In the genomic region with DNA sequence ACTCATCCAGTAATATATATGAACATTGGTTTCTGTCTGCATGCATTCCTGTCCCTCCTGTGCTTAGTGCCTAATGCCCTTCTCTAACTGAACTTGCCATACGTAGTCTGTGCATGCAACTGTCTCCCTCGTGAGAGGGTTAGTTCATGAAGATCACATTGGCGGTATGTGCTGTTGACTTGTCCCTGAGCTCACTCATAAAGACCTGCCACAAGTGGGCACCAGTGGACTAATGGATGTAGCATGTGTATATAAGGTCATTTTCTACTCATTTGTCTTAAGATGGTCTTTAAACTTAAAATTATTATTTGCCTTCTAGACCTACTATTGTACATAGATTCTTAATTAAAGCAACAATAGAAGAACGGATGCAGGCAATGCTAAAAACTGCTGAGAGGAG, we compare ENCODE assay signal across 16 mouse cellular contexts.
DNase-seq lines count a peak whose midpoint lies in the region; ATAC-seq and TF ChIP-seq lines count a peak whose summit lies in the region.
"Had no signal": no experiment of that assay in that cellular context is flagged by ENCODE, and none has a peak within 500 bp of the region (broad histone marks: within the 10 kb centered on the region; RNA-seq: fewer than 3 reads in every experiment).

No protein-coding gene starts in this region.

- H3K27ac ChIP-seq in embryonic facial prominence, embryonic 14.5 days (replicated peaks; ENCODE audit: low read depth, low read length) = no peak overlapping the region
- no peak overlapping the region for H3K27ac ChIP-seq in embryonic facial prominence, embryonic 10.5 days (replicated peaks)
- no peak overlapping the region for H3K27ac ChIP-seq in kidney, postnatal 0 days
- H3K27ac ChIP-seq in kidney, embryonic 15.5 days = no peak overlapping the region
- no peak overlapping the region for H3K27ac ChIP-seq in MEL (ENCODE audit: control insufficient read depth, low read depth, low read length)
- H3K27ac ChIP-seq: liver, embryonic 15.5 days; midbrain, embryonic 12.5 days had no signal

- peaks cover 60% of the 10 kb centered on the region for H3K36me3 ChIP-seq in embryonic facial prominence, embryonic 14.5 days (ENCODE audit: control insufficient read depth, insufficient read depth, low read length)
- peaks cover 80% of the 10 kb centered on the region for H3K36me3 ChIP-seq in embryonic facial prominence, embryonic 10.5 days (replicated peaks)
- H3K36me3 ChIP-seq in kidney, postnatal 0 days (ENCODE audit: insufficient read depth, low read length) = peaks cover 25% of the 10 kb centered on the region
- peaks cover 76% of the 10 kb centered on the region for H3K36me3 ChIP-seq in kidney, embryonic 15.5 days
- peaks cover 22 to 56% of the 10 kb centered on the region in 2 experiments for H3K36me3 ChIP-seq in MEL (ENCODE audit: control insufficient read depth in 1 of 2, insufficient read depth in 2 of 2, low read length in 2 of 2)

- H3K4me1 ChIP-seq in embryonic facial prominence, embryonic 14.5 days (ENCODE audit: control insufficient read depth, insufficient read depth, low read length) = no peaks in the 10 kb centered on the region
- no peaks in the 10 kb centered on the region for H3K4me1 ChIP-seq in embryonic facial prominence, embryonic 10.5 days
- no peaks in the 10 kb centered on the region for H3K4me1 ChIP-seq in kidney, postnatal 0 days (replicated peaks; ENCODE audit: insufficient read depth, low read length)
- no peaks in the 10 kb centered on the region for H3K4me1 ChIP-seq in kidney, embryonic 15.5 days
- peaks cover 4 to 9% of the 10 kb centered on the region in 2 experiments for H3K4me1 ChIP-seq in MEL (ENCODE audit: control insufficient read depth in 1 of 2, insufficient read depth in 2 of 2, low read length in 2 of 2)
- H3K4me1 ChIP-seq: liver, embryonic 15.5 days; midbrain, embryonic 12.5 days had no signal

- H3K79me2 ChIP-seq in MEL (ENCODE audit: control insufficient read depth, insufficient read depth, low read length, poor library complexity) = no peaks in the 10 kb centered on the region

- 83% methylated on average over 4 of the region's 4 CpGs for WGBS in embryonic facial prominence, embryonic 14.5 days
- 94% methylated on average over 4 of the region's 4 CpGs for WGBS in embryonic facial prominence, embryonic 10.5 days
- 83% methylated on average over 4 of the region's 4 CpGs for WGBS in kidney, postnatal 0 days
- 84% methylated on average over 4 of the region's 4 CpGs for WGBS in kidney, embryonic 15.5 days

- no peak for TF ChIP-seq POLR2A in MEL (IDR thresholded peaks at IDR 0.05; ENCODE audit: control insufficient read depth in 1 of 2, insufficient read depth in 1 of 2, low read depth in 1 of 2, low read length in 2 of 2, poor library complexity in 1 of 2)

- no peaks in the 10 kb centered on the region for H3K9me3 ChIP-seq in embryonic facial prominence, embryonic 14.5 days (ENCODE audit: control insufficient read depth, low read length)
- H3K9me3 ChIP-seq in embryonic facial prominence, embryonic 10.5 days = no peaks in the 10 kb centered on the region
- H3K9me3 ChIP-seq in kidney, postnatal 0 days (replicated peaks; ENCODE audit: low read length) = no peaks in the 10 kb centered on the region
- no peaks in the 10 kb centered on the region for H3K9me3 ChIP-seq in kidney, embryonic 15.5 days (replicated peaks)
- H3K9me3 ChIP-seq in MEL (replicated peaks; ENCODE audit: insufficient read depth, low read length) = no peaks in the 10 kb centered on the region
- H3K9me3 ChIP-seq: liver, embryonic 15.5 days; midbrain, embryonic 12.5 days had no signal

- H3K4me2 ChIP-seq in embryonic facial prominence, embryonic 14.5 days (ENCODE audit: low read depth, low read length) = no peak overlapping the region
- no peak overlapping the region for H3K4me2 ChIP-seq in kidney, postnatal 0 days (ENCODE audit: low read length)
- no peak overlapping the region for H3K4me2 ChIP-seq in kidney, embryonic 15.5 days
- H3K4me2 ChIP-seq: liver, embryonic 15.5 days; midbrain, embryonic 12.5 days had no signal

- no peaks in the 10 kb centered on the region for H3K27me3 ChIP-seq in embryonic facial prominence, embryonic 14.5 days (replicated peaks; ENCODE audit: control insufficient read depth, insufficient read depth, low read length)
- H3K27me3 ChIP-seq in embryonic facial prominence, embryonic 10.5 days (replicated peaks; ENCODE audit: low read depth, poor library complexity, severe bottlenecking) = no peaks in the 10 kb centered on the region
- H3K27me3 ChIP-seq in kidney, postnatal 0 days (ENCODE audit: insufficient read depth, low read length) = no peaks in the 10 kb centered on the region
- no peaks in the 10 kb centered on the region for H3K27me3 ChIP-seq in kidney, embryonic 15.5 days
- no peaks in the 10 kb centered on the region for H3K27me3 ChIP-seq in MEL (ENCODE audit: control insufficient read depth in 1 of 2, insufficient read depth in 2 of 2, low read length in 2 of 2)
- H3K27me3 ChIP-seq: liver, embryonic 15.5 days; midbrain, embryonic 12.5 days had no signal

- ATAC-seq in embryonic facial prominence, embryonic 14.5 days (ENCODE audit: low read depth) = no peak
- ATAC-seq in kidney, postnatal 0 days (replicated peaks; ENCODE audit: low FRiP score, low read depth) = no peak
- ATAC-seq in kidney, embryonic 15.5 days (replicated peaks; ENCODE audit: low FRiP score) = no peak
- ATAC-seq: inflammation-experienced regulatory T-cells, adult 6 months had no signal

- H3K9ac ChIP-seq in embryonic facial prominence, embryonic 14.5 days (ENCODE audit: low read depth, low read length) = no peak overlapping the region
- H3K9ac ChIP-seq in kidney, postnatal 0 days (ENCODE audit: low read depth, low read length) = no peak overlapping the region
- H3K9ac ChIP-seq in kidney, embryonic 15.5 days = no peak overlapping the region
- H3K9ac ChIP-seq in MEL (ENCODE audit: control insufficient read depth, low read depth, low read length, poor library complexity, severe bottlenecking) = no peak overlapping the region
- H3K9ac ChIP-seq: liver, embryonic 15.5 days; midbrain, embryonic 12.5 days had no signal

- TF ChIP-seq RAD21 in MEL (IDR thresholded peaks at IDR 0.05; ENCODE audit: low read depth, low read length) = peak; percentile 8

- peak; percentile 17 for DNase-seq in embryonic facial prominence, embryonic 14.5 days (ENCODE audit: low spot score)
- no peak for DNase-seq in embryonic facial prominence, embryonic 10.5 days (ENCODE audit: low spot score)
- DNase-seq in kidney, postnatal 0 days (ENCODE audit: low spot score) = peak; percentile 10
- peak; percentile 14 for DNase-seq in MEL (ENCODE audit: low read depth, low spot score)
- DNase-seq in kidney, postnatal 4 days = peak; percentile 20 to 34
- no peak for DNase-seq in right cerebral cortex, postnatal 25 days
- DNase-seq in spleen, postnatal 36 days (ENCODE audit: low spot score in 2 of 2) = no peak
- DNase-seq: adrenal gland, postnatal 25 days; B cell, adult 2 months; cerebellum, adult 18-20 months; heart, adult 11 months; thymus, adult 18-20 months had no signal

- TF ChIP-seq EP300 in MEL (IDR thresholded peaks at IDR 0.05; ENCODE audit: low read depth in 1 of 2, low read length in 2 of 2) = no peak

- TF ChIP-seq CTCF in kidney, postnatal 0 days (IDR thresholded peaks at IDR 0.05; ENCODE audit: low read depth) = peak; percentile 58
- TF ChIP-seq CTCF in MEL (IDR thresholded peaks at IDR 0.05 in 2 of 3, conservative IDR thresholded peaks at IDR 0.05 in 1 of 3; ENCODE audit: control insufficient read depth in 1 of 3, insufficient read depth in 1 of 3, low read depth in 2 of 3, low read length in 3 of 3, poor library complexity in 1 of 3, severe bottlenecking in 1 of 3) = peak in 1 of 3 experiments; percentile 21; a peak in 1 of 6 replicates

- no peak overlapping the region for H3K4me3 ChIP-seq in embryonic facial prominence, embryonic 14.5 days (ENCODE audit: low read depth, low read length)
- no peak overlapping the region for H3K4me3 ChIP-seq in embryonic facial prominence, embryonic 10.5 days
- no peak overlapping the region for H3K4me3 ChIP-seq in kidney, postnatal 0 days (replicated peaks; ENCODE audit: low read depth, low read length)
- H3K4me3 ChIP-seq in kidney, embryonic 15.5 days (replicated peaks) = no peak overlapping the region
- no peak overlapping the region for H3K4me3 ChIP-seq in MEL (ENCODE audit: control insufficient read depth in 1 of 2, insufficient read depth in 1 of 2, low read depth in 2 of 2, low read length in 2 of 2)
- H3K4me3 ChIP-seq: liver, embryonic 15.5 days; midbrain, embryonic 12.5 days had no signal

TF ChIP-seq in MEL, 35 proteins besides CTCF, POLR2A, EP300 and RAD21:
- TF ChIP-seq E2F4 (IDR thresholded peaks at IDR 0.05; ENCODE audit: borderline replicate concordance, low read depth, low read length) (no peak), ZKSCAN1 (IDR thresholded peaks at IDR 0.05; ENCODE audit: low read depth, low read length) (no peak), NELFE (IDR thresholded peaks at IDR 0.05; ENCODE audit: low read depth, low read length) (no peak), MAZ (IDR thresholded peaks at IDR 0.05; ENCODE audit: low read depth, low read length) (no peak), UBTF (IDR thresholded peaks at IDR 0.05; ENCODE audit: borderline replicate concordance, insufficient read depth, low read depth, low read length) (no peak), BHLHE40 (IDR thresholded peaks at IDR 0.05; ENCODE audit: borderline replicate concordance, low read depth, low read length) (no peak), MYB (IDR thresholded peaks at IDR 0.05; ENCODE audit: low read depth, low read length) (no peak), USF1 (IDR thresholded peaks at IDR 0.05; ENCODE audit: low read depth, low read length) (no peak), POLR2AphosphoS5 (IDR thresholded peaks at IDR 0.05; ENCODE audit: borderline replicate concordance, low read depth, low read length) (no peak), GATA1 (IDR thresholded peaks at IDR 0.05; ENCODE audit: low read depth, low read length) (no peak), JUND (IDR thresholded peaks at IDR 0.05; ENCODE audit: low read depth, low read length) (no peak), TBP (IDR thresholded peaks at IDR 0.05; ENCODE audit: low read depth, low read length) (no peak), CHD1 (IDR thresholded peaks at IDR 0.05; ENCODE audit: low read depth, low read length) (no peak), KAT2A (conservative IDR thresholded peaks at IDR 0.05; ENCODE audit: low read depth, low read length) (no peak), RCOR1 (IDR thresholded peaks at IDR 0.05; ENCODE audit: low read depth, low read length) (no peak), MAX (IDR thresholded peaks at IDR 0.05; ENCODE audit: low read length) (no peak), HCFC1 (IDR thresholded peaks at IDR 0.05; ENCODE audit: low read depth, low read length) (no peak), MXI1 (IDR thresholded peaks at IDR 0.05; ENCODE audit: low read depth, low read length) (no peak), TAL1 (IDR thresholded peaks at IDR 0.05; ENCODE audit: low read length) (no peak), NRF1 (IDR thresholded peaks at IDR 0.05; ENCODE audit: insufficient read depth, low read depth, low read length, poor library complexity, severe bottlenecking) (no peak)

Comparison
In these comparisons a context has a peak if more than half of its experiments do, and no peak if none do; other contexts are left out.
1. DNase-seq: peak in embryonic facial prominence, embryonic 14.5 days (single experiment), kidney, postnatal 0 days (single experiment), MEL (single experiment) and kidney, postnatal 4 days (2 of 2); none in embryonic facial prominence, embryonic 10.5 days (single experiment), right cerebral cortex, postnatal 25 days (single experiment) and spleen, postnatal 36 days (0 of 2).